Mouse (Mus musculus) limb, embryonic 14.5 days (tissue): ENCODE measurements around the gene Tlk1. TPM values are rescaled to one million over a fixed set of nuclear protein-coding genes. Genes with fewer than 3 reads are reported as not detected.
"Not testable (repeated sequence)": the region's sequence is repeated elsewhere in the genome, so short reads cannot be mapped to it uniquely, and the experiment has no call there.

Experiments
- ATAC-seq: fragments of 200-750 bp; cut with Nextera tagmentation; 2 replicates; pipeline ENCODE4 v1.8.0; 2017; ENCODE audit warnings: low read depth, moderate number of reproducible peaks, moderate TSS enrichment; ENCODE audit not compliant: low FRiP score
- DNase-seq: peaks from one replicate; pipeline ENCODE4 v3.0.0-alpha.2; 2015; ENCODE audit warnings: low spot score
- H3K27ac ChIP-seq: fragments of 300-500 bp; sonication (generic); replicated peaks from 2 replicates; pipeline ENCODE4 v1.5.1; 2014; ENCODE audit warnings: low read depth, mild to moderate bottlenecking, low read length, moderate library complexity, mixed read lengths
- H3K27me3 ChIP-seq: fragments of 300-500 bp; sonication (generic); 2 replicates; pipeline ENCODE4 v1.6.1; 2014; ENCODE audit warnings: low read length, mixed read lengths; ENCODE audit not compliant: control insufficient read depth, insufficient read depth
- H3K36me3 ChIP-seq: fragments of 300-500 bp; sonication (generic); 2 replicates; pipeline ENCODE4 v1.6.1; 2014; ENCODE audit warnings: mild to moderate bottlenecking, low read length, moderate library complexity, mixed read lengths; ENCODE audit not compliant: control insufficient read depth, insufficient read depth
- H3K4me1 ChIP-seq: fragments of 300-500 bp; sonication (generic); 2 replicates; pipeline ENCODE4 v1.6.1; 2014; ENCODE audit warnings: antibody characterized with exemption, low read length, mixed read lengths; ENCODE audit not compliant: control insufficient read depth, insufficient read depth
- H3K4me2 ChIP-seq: fragments of 300-500 bp; sonication (generic); replicated peaks from 2 replicates; pipeline ENCODE4 v1.6.1; 2014; ENCODE audit warnings: low read depth, mild to moderate bottlenecking, low read length, moderate library complexity; ENCODE audit not compliant: severe bottlenecking
- H3K4me3 ChIP-seq: fragments of 300-500 bp; sonication (generic); replicated peaks from 2 replicates; pipeline ENCODE4 v1.5.1; 2014; ENCODE audit warnings: low read length
- H3K9ac ChIP-seq: fragments of 300-500 bp; sonication (generic); 2 replicates; pipeline ENCODE4 v1.6.1; 2014; ENCODE audit warnings: mild to moderate bottlenecking, low read depth, low read length, moderate library complexity; ENCODE audit not compliant: severe bottlenecking
- H3K9me3 ChIP-seq: fragments of 300-500 bp; sonication (generic); 2 replicates; pipeline ENCODE4 v1.6.1; 2016; ENCODE audit warnings: low read length; ENCODE audit not compliant: control insufficient read depth
- POLR2A ChIP-seq: fragments of 200-500 bp; IDR thresholded peaks from 2 replicates; pipeline ENCODE4 v1.8.0; 2012; ENCODE audit warnings: inconsistent platforms, mild to moderate bottlenecking, moderate library complexity, borderline replicate concordance; ENCODE audit not compliant: insufficient read depth, insufficient read length; ENCODE audit errors: extremely low read depth
- WGBS: fragments of 180-500 bp; shearing (Covaris S2); extraction: QIAGEN DNeasy Blood & Tissue Kit; methylation state at CpG from one replicate; pipeline ENCODE4 v1.1.7; 2014; 5-methylcytosine and 5-hydroxymethylcytosine counted together
- polyA plus RNA-seq, 2 experiments: library from polyadenylated mRNA; depleted of rRNA in 1 of 2; stranded (reverse) in 1 of 2; unstranded in 1 of 2; fragments of >200 nt; fragmentation: Nextera tagmentation in 1 of 2; extraction: Ambion mirVana in 1 of 2; gene quantifications; 2 replicates each; pipeline versions ENCODE4 v1.2.1 to v1.2.3; 2012 to 2014

Tlk1 gene
- polyA plus RNA-seq, 2 experiments, result 34.1 to 39.1 TPM

DNA sequence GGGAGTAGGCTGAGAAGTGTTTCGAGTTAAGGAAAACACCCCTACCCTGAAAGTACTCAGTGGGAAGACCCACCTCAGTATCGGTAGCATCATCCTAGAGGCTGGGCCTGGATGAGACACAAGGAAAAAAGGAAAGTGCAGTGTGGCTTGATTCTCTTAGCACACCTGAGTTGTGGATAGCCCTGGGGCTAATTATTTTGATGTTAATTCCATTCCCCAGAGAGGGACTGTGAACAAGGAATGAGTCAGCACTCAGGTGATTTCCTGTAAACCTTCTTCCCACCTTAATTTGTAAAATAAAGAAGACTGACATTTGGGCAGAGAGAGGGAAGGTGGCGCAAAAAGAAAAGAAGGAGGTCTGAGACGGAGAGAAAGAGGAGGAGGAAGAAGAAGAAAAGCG, 19.5 kb downstream of the Tlk1 start:
- Histone ChIP-seq H3K4me1 (no peaks in the 10 kb centered on the region), H3K36me3 (peaks cover 6% of the 10 kb centered on the region; the same call in 1 of the 2 replicates), H3K27me3 (no peaks in the 10 kb centered on the region), H3K4me2 (no peak overlapping the region), H3K27ac (no peak overlapping the region), H3K9me3 (no peaks in the 10 kb centered on the region), H3K9ac (no peak overlapping the region), H3K4me3 (no peak overlapping the region)
- DNase-seq (no peak), ATAC-seq (no peak)
- WGBS, result 90% methylated on average over 5 of the region's 5 CpGs
- no peak for TF ChIP-seq POLR2A

DNA sequence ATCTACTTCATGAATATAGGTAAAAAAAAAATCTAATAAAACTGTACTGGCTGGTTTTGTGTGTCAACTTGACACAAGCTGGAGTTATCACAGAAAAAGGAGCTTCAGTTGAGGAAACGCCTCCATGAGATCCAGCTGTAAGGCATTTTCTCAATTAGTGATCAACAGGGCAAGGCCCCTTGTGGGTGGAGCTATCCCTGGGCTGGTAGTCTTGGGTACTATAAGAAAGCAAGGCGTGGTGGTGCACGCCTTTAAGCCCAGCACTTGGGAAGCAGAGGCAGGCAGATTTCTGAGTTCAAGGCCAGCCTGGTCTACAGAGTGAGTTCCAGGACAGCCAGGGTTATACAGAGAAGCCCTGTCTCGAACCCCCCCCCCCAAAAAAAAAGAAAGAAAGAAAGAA, 21.8 kb downstream of the Tlk1 start:
- ATAC-seq, H3K36me3 ChIP-seq, H3K4me3 ChIP-seq, H3K4me1 ChIP-seq, H3K9me3 ChIP-seq, H3K27me3 ChIP-seq, H3K27ac ChIP-seq, DNase-seq, H3K9ac ChIP-seq, H3K4me2 ChIP-seq: not testable (repeated sequence)
- 85% methylated on average over 4 of the region's 4 CpGs for WGBS

DNA sequence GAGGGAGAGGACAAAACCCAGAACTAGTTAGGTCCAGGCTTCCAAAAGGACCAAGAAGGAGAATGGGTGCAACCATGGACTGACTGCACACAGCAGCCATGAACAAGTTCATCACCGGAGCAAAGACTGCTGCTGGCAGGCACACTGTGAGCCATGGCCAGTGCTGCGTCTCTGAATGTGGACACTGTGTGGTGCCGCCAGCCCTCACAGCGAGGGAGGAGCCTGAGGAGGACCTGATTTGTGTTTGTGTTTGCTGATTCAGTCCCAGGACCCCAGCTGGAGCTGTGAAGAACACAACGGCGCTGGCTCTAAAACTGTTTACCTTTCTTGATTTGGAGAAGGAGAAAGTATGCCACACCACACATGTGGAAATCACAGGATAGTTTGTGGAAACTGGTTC, 22.9 kb downstream of the Tlk1 start:
- Histone ChIP-seq H3K4me2 (no peak overlapping the region), H3K4me1 (no peaks in the 10 kb centered on the region), H3K27ac (no peak overlapping the region), H3K36me3 (peaks cover 6% of the 10 kb centered on the region; the same call in 1 of the 2 replicates), H3K9me3 (no peaks in the 10 kb centered on the region), H3K27me3 (no peaks in the 10 kb centered on the region), H3K4me3 (no peak overlapping the region), H3K9ac (no peak overlapping the region)
- ATAC-seq (no peak), DNase-seq (no peak)
- WGBS, result 64% methylated on average over 6 of the region's 6 CpGs
- no peak for TF ChIP-seq POLR2A

DNA sequence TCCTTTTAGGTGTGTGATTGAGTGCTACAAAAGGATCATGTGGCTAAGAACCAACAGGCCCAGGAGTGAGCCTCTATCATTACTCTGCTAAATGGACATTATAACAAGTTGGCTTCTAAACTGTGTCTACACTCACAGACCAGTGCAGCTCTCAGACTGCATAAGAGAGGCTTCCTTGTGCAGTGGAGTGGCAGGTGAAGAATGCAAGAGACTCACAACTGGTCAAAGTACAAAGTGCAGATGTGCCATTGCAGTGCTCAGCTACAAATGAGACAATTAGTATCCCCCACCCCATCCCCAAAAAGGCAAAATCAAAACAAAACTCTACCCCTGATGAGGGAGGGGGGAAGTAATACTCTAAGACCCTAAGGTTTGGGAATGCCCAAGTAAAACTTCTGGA, 24.0 kb downstream of the Tlk1 start:
- Histone ChIP-seq H3K4me2 (no peak overlapping the region), H3K9me3 (no peaks in the 10 kb centered on the region), H3K27me3 (no peaks in the 10 kb centered on the region), H3K27ac (no peak overlapping the region), H3K4me1 (no peaks in the 10 kb centered on the region), H3K9ac (no peak overlapping the region), H3K36me3 (peaks cover 6% of the 10 kb centered on the region; the same call in 1 of the 2 replicates), H3K4me3 (no peak overlapping the region)
- ATAC-seq (no peak), DNase-seq (no peak)
- no peak for TF ChIP-seq POLR2A

DNA sequence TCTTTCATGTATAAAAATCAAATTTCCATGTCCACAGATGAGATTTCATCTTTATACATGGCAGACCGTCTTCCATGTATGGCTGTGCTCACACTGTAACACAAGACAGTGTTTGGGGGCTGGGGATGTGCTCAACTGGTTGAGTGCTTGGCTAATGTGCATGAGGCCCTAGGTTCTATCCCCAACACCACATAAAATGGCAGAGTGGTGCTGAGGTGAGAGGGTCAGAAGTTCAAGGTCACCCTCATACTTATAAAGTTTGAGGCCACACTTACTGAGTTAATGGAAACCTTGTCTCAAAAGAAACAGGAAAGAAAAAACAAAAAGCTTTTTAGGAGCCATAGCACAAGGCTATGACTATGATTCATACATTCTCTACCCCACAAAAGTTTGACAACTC, 25.1 kb downstream of the Tlk1 start:
- TF ChIP-seq POLR2A, result no peak
- Histone ChIP-seq H3K9ac (no peak overlapping the region), H3K4me3 (no peak overlapping the region), H3K36me3 (peaks cover 6% of the 10 kb centered on the region; the same call in 1 of the 2 replicates), H3K27me3 (no peaks in the 10 kb centered on the region), H3K4me1 (no peaks in the 10 kb centered on the region), H3K9me3 (no peaks in the 10 kb centered on the region), H3K4me2 (no peak overlapping the region), H3K27ac (no peak overlapping the region)
- DNase-seq, result no peak
- 79% methylated on average over 1 of the region's 1 CpGs for WGBS
- no peak for ATAC-seq

DNA sequence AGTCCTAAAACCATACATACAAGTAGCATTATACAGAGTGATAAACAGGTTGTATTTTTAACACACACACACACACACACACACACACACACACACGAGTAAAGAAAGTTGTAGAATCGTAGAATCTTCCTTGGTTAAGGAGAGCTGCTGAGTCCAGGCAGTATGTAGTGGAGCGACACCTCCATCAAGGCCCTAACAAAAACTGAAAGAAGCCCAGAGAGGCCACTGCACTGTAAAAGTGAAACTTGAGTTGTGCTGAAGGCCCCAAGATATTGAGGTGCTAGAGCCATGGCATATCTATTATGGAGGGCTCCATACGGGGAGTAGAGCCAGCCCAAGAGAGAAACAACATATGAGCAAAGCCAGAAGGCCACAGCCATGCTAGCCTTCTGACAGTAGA, 32.3 kb downstream of the Tlk1 start:
- DNase-seq, result no peak
- Histone ChIP-seq H3K27me3 (no peaks in the 10 kb centered on the region), H3K4me3 (no peak overlapping the region), H3K4me1 (no peaks in the 10 kb centered on the region), H3K9me3 (no peaks in the 10 kb centered on the region), H3K36me3 (peaks cover 8% of the 10 kb centered on the region), H3K27ac (no peak overlapping the region), H3K4me2 (no peak overlapping the region), H3K9ac (no peak overlapping the region)
- WGBS, result 89% methylated on average over 4 of the region's 4 CpGs
- no peak for TF ChIP-seq POLR2A
- no peak for ATAC-seq
